Mouse (Mus musculus) lung, postnatal 0 days (tissue): ENCODE measurements around the gene Ptpn23.

Source experiments
- CTCF ChIP-seq: IDR thresholded peaks from 2 replicates; pipeline ENCODE4 v1.5.1; 2016; ENCODE audit warnings: antibody characterized with exemption, mild to moderate bottlenecking
- EP300 ChIP-seq: IDR thresholded peaks from 2 replicates; pipeline ENCODE4 v1.6.1; 2016; ENCODE audit warnings: antibody characterized with exemption, mild to moderate bottlenecking, control low read depth

- TF ChIP-seq CTCF = no peak
- no peak for TF ChIP-seq EP300
These were observed 44.5 kb upstream of the Ptpn23 start for GRCm38 (mm10) chr9:110452523-110452922.
